Mouse (Mus musculus) heart, embryonic 14.5 days (tissue): ENCODE measurements around the gene Adcy7. TPM values are rescaled to one million over a fixed set of nuclear protein-coding genes. Genes with fewer than 3 reads are reported as not detected.

Experiments
- polyA plus RNA-seq: library from polyadenylated mRNA; unstranded; fragments of >200 nt; fragmentation: Nextera tagmentation; extraction: Ambion mirVana; gene quantifications from 2 replicates; pipeline ENCODE4 v1.2.1, GENCODE M21; 2014

Adcy7 gene
- polyA plus RNA-seq, 1 experiment from 2014 or later, result 3.2 TPM

Other genes with a start within 250 kb of the Adcy7 start
- 22.8 and 26.8 TPM in 2 replicates for gene Cnep1r1, start 153.6 kb upstream of the Adcy7 start, polyA plus RNA-seq
- gene Heatr3, start 134.5 kb upstream of the Adcy7 start, polyA plus RNA-seq, result 30.0 and 34.0 TPM in 2 replicates
- 9.1 and 10.1 TPM in 2 replicates for gene Tent4b, start 73.2 kb upstream of the Adcy7 start, polyA plus RNA-seq
- 84.0 and 89.3 TPM in 2 replicates for gene Brd7, start 89.8 kb downstream of the Adcy7 start, polyA plus RNA-seq
- gene Nkd1, start 249.0 kb downstream of the Adcy7 start, polyA plus RNA-seq, result 13.8 and 15.1 TPM in 2 replicates